Mouse (Mus musculus) liver, embryonic 14.5 days (tissue): Measurements from ENCODE around the gene Ubiad1.

Experiments used
- CTCF ChIP-seq: IDR thresholded peaks from 2 replicates; pipeline ENCODE4 v1.5.1; 2016; ENCODE audit warnings: antibody characterized with exemption, low read depth, control low read depth
- EP300 ChIP-seq: IDR thresholded peaks from 2 replicates; pipeline ENCODE4 v1.6.1; 2016; ENCODE audit warnings: antibody characterized with exemption, low read depth

DNA sequence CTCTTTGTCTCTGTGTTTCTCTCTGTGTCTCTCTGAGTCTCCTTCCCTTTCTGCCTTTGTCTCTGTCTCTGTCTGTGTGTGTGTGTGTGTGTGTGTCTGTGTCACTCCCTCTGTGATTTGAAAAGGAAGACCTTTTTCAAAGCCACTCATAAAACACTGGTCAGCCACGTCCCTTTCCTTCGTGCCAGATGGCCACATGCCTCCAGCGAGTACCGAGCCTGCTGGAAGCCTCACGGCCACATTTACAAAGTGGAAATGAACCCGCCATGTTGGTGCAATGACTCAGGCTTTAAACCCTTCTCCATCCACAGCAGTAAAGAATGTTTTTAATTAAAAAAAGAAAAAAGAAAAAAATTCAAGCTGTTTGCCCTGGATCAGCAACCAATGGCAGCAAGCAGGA lies 48.7 kb downstream of the Ubiad1 start:
- no peak for TF ChIP-seq EP300
- TF ChIP-seq CTCF = no peak
